Mouse (Mus musculus) neural tube, embryonic 12.5 days (tissue): Measurements from ENCODE around the gene Pkhd1. TPM values are rescaled to one million over a fixed set of nuclear protein-coding genes. Genes with fewer than 3 reads are reported as not detected.

Experiments
- ATAC-seq: fragments of 200-750 bp; cut with Nextera tagmentation; 2 replicates; pipeline ENCODE4 v1.8.0; 2017; ENCODE audit warnings: low read depth, mild to moderate bottlenecking, moderate TSS enrichment, moderate library complexity; ENCODE audit not compliant: low FRiP score
- H3K27ac ChIP-seq: fragments of 300-500 bp; sonication (generic); 2 replicates; pipeline ENCODE4 v1.5.1; 2016
- H3K27me3 ChIP-seq: fragments of 300-500 bp; sonication (generic); replicated peaks from 2 replicates; pipeline ENCODE4 v1.6.1; 2016; ENCODE audit warnings: mild to moderate bottlenecking
- H3K36me3 ChIP-seq: fragments of 300-500 bp; sonication (generic); 2 replicates; pipeline ENCODE4 v1.6.1; 2016; ENCODE audit warnings: mild to moderate bottlenecking
- H3K4me1 ChIP-seq: fragments of 300-500 bp; sonication (generic); 2 replicates; pipeline ENCODE4 v1.6.1; 2016
- H3K4me2 ChIP-seq: fragments of 300-500 bp; sonication (generic); replicated peaks from 2 replicates; pipeline ENCODE4 v1.6.1; 2016; ENCODE audit warnings: mild to moderate bottlenecking
- H3K4me3 ChIP-seq: fragments of 300-500 bp; sonication (generic); 2 replicates; pipeline ENCODE4 v1.5.1; 2016
- H3K9ac ChIP-seq: fragments of 300-500 bp; sonication (generic); 2 replicates; pipeline ENCODE4 v1.6.1; 2016; ENCODE audit warnings: mild to moderate bottlenecking
- H3K9me3 ChIP-seq: fragments of 300-500 bp; sonication (generic); 2 replicates; pipeline ENCODE4 v1.6.1; 2016; ENCODE audit warnings: mild to moderate bottlenecking
- WGBS: fragments of 180-500 bp; shearing (Covaris S2); methylation state at CpG from one replicate; pipeline ENCODE4 v1.1.7; 2016; 5-methylcytosine and 5-hydroxymethylcytosine counted together
- polyA plus RNA-seq: library from polyadenylated mRNA; unstranded; fragments of >200 nt; fragmentation: Nextera tagmentation; extraction: Ambion mirVana; gene quantifications from 2 replicates; pipeline ENCODE4 v1.2.1, GENCODE M21; 2016

Gene Pkhd1
- polyA plus RNA-seq = 0.03 TPM in 1 of 2 replicates, not detected in the other

DNA sequence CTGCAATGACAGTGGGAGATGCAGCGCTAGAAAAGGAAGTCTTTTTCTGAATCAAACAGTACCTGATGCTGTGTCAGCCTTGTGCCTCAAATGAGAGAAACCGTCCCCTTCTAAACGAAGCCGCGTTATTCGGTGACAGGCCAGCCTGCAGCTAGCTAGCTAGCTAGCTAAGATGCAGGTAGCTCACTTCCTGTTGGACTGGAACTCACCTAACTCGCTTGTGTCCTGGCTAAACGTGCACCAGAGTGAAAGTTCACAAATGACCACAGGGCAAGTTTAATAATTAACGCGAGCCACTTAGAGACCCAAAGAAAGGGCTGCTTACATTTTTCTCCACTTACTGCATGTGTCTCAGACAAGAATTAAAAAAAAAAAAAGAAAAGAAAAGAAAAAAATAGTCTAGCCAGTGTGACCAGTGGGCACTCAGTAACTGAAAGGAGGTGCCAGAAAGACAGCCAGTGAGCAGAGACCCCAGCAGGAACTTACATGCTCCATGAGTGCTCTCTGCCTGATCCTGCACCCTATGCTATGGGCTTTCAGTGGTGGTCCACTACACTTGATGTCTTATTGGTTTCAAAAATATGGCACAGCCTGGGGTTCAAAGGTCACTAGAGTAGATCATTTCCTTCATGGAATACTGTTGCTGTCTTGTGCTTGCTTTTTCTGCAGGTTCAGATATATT is at the start of gene Pkhd1:
Pkhd1 (minus strand) TSS at position 216 of the 682 bp plus-strand sequence.
- Histone ChIP-seq H3K27ac (no peak within 1 kb of the TSS), H3K9me3 (no peaks in the 10 kb centered on the region), H3K27me3 (no peaks in the 10 kb centered on the region), H3K36me3 (no peaks in the 10 kb centered on the region), H3K9ac (no peak within 1 kb of the TSS), H3K4me2 (no peak within 1 kb of the TSS), H3K4me1 (no peaks in the 10 kb centered on the region), H3K4me3 (no peak within 1 kb of the TSS)
- no peak for ATAC-seq
- WGBS = 76% methylated on average over 10 of the region's 10 CpGs

DNA sequence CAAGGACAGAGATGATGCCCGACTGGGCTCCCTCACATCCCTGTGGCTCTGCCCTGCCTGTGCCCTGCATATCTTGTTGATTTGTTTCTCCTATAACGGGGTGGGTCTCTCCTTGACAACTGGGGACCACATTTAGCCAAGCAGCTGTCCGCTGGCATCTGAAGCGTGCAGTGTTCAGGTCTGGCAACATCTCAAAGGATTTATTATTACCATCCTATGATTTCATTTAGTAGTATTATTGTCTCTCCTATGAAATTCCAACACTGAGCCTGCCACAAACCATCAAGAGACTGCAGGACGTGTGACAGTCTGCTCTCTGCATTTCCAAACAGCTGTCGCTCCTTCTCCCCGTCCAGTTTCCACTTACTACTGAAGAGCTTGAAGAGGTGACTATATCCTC is 49.7 kb upstream of the Pkhd1 start:
- no peaks in the 10 kb centered on the region for H3K36me3 ChIP-seq
- no peak for ATAC-seq
- WGBS = 79% methylated on average over 7 of the region's 7 CpGs
- H3K4me3 ChIP-seq = no peak overlapping the region
- no peaks in the 10 kb centered on the region for H3K27me3 ChIP-seq
- no peaks in the 10 kb centered on the region for H3K9me3 ChIP-seq
- no peak overlapping the region for H3K9ac ChIP-seq
- no peak overlapping the region for H3K27ac ChIP-seq
- H3K4me1 ChIP-seq = no peaks in the 10 kb centered on the region
- H3K4me2 ChIP-seq = no peak overlapping the region

DNA sequence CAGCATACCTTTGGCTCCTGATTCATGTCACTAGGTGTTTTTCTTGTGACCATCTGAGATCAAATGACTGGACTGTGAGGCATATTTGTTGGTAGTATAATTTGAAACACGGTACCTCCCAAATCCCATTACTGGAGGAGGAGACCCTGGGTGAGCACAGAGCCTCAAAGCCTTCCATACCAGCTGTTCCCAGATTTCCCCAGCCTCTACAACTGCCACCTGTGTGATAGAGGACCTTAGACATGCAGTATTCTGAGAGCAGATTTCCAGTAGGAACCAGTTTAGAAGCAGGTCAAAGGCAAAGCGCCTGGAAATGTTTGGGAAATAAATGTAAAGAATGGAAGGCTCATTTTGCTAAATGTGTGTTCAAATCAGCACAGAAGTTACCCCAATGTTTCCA is 48.4 kb upstream of the Pkhd1 start:
- Histone ChIP-seq H3K4me1 (no peaks in the 10 kb centered on the region), H3K4me3 (no peak overlapping the region), H3K9ac (no peak overlapping the region), H3K36me3 (no peaks in the 10 kb centered on the region), H3K4me2 (no peak overlapping the region), H3K27ac (no peak overlapping the region), H3K9me3 (no peaks in the 10 kb centered on the region), H3K27me3 (no peaks in the 10 kb centered on the region)
- no peak for ATAC-seq
- 85% methylated on average over 2 of the region's 2 CpGs for WGBS

DNA sequence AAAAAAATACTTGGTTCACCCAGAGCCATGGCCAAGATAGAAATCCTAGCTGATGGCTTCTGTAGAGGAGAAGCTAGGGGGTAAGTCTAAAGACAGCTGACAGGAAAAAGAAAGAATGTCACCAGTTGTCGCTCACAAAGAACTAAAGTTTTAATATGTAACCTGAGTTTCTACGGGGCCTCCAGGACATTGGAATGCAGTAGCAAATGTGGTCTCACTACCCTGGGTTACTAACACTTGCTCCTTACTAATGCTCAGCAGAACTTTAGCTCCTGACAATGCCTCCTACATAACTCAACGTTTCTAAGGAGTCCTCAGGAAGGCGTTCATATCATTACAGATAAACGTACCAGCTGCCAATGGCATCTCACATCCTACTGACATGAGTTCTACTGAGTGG is 37.2 kb upstream of the Pkhd1 start:
- no peak for ATAC-seq
- 77% methylated on average over 5 of the region's 5 CpGs for WGBS
- Histone ChIP-seq H3K4me3 (no peak overlapping the region), H3K27me3 (no peaks in the 10 kb centered on the region), H3K9ac (no peak overlapping the region), H3K9me3 (no peaks in the 10 kb centered on the region), H3K36me3 (no peaks in the 10 kb centered on the region), H3K4me2 (no peak overlapping the region), H3K4me1 (no peaks in the 10 kb centered on the region), H3K27ac (no peak overlapping the region)

DNA sequence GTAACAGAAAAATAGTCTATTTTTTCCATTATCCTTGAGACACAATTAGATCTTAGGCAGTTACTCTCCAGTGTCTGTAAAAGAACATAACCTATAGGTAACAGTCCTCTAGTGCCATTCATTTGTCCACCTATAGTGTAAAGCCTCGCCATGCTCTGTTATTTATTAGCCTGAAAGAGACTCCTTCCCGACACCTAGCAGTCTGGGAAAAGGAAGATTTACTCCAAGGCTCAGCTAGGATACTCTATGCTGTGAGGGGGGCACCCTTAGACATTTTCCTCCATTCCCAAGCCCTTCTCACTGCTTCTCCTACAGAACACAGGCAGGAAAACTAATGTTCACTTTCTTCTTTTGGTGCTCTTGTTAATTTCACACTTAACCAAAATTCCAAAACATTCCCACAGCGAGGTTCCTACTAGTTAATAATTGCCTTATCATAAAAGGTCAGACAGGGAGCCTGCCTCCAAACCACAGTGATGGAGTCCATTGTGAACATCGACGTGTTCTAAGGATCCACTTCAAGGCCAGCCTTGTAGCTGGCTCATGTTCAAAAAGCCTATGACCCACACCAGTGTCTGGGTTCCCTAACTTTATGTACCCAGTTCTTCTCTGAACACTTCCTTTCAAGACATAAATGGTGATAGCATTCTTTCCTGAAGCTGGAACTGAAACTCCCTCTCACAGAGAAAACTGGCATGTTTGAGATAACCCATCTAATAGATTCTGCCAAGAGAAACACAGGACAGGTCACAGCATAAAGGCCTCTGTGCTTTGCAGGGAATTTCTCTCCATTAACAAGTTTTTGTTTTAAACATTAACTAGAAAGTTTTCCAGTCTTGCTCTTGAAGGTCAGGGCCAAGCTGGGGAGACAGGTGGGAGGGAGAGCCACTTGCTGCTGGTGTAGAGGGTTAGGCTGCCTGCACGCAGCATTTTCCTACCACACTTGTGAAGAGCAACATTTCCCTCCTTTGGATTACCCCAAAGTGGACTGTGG is 35.9 kb upstream of the Pkhd1 start:
- Histone ChIP-seq H3K9ac (no peak overlapping the region), H3K36me3 (no peaks in the 10 kb centered on the region), H3K4me3 (no peak overlapping the region), H3K4me2 (no peak overlapping the region), H3K4me1 (no peaks in the 10 kb centered on the region), H3K27me3 (no peaks in the 10 kb centered on the region), H3K9me3 (no peaks in the 10 kb centered on the region), H3K27ac (no peak overlapping the region)
- WGBS = 70% methylated on average over 6 of the region's 6 CpGs
- no peak for ATAC-seq

DNA sequence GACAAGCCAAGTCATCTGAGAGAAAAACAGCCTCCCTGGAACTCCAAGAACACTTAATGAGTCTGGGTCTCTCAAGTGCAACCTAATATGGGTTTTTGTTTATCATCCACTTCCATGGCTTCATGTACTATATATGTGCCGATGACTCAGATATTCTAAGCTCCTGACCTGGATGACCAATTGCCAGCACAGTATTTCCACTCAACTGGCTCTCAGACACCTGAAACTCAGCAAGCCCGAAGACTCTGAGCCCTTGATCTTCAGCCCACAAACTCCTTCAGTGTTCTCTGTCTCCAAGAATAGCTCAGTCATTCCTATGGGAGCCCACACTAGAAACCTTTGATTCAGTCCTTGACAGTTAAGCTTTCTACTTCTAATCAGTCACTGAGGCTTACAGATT is 17.0 kb upstream of the Pkhd1 start:
- ATAC-seq = no peak
- Histone ChIP-seq H3K4me3 (no peak overlapping the region), H3K27ac (no peak overlapping the region), H3K9ac (no peak overlapping the region), H3K36me3 (no peaks in the 10 kb centered on the region), H3K4me1 (no peaks in the 10 kb centered on the region), H3K9me3 (no peaks in the 10 kb centered on the region), H3K27me3 (no peaks in the 10 kb centered on the region), H3K4me2 (no peak overlapping the region)
- 91% methylated on average over 2 of the region's 2 CpGs for WGBS

DNA sequence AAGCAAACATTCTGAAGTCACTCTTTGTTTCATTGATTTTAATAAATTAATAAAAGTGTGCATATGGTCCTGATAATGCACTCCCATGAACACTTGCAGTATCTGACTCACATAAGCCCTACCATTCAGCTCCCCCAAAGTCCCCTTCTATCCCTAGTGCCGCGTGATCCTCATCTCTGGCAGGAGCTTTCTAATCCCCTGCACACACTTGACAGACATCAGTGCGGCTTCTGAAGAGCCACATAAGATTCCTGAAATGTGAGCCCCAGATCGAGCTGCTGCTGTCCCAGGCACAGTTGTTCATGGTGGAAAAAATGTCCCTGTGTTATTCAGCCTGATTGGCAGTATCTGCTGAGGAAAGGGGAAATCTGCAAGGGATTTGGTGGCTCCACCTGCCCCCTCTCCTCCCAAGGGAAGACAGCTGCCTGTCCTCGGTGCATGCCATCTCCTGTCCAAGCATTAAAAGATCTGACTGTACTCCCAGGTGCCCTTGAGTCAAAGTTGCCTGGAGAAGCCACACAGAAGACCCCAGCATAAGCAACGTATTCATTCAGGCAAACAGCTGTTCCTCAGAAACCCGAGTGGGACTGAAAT is 15.5 kb upstream of the Pkhd1 start:
- H3K9ac ChIP-seq = no peak overlapping the region
- H3K4me3 ChIP-seq = no peak overlapping the region
- 81% methylated on average over 7 of the region's 7 CpGs for WGBS
- H3K27me3 ChIP-seq = no peaks in the 10 kb centered on the region
- H3K4me2 ChIP-seq = no peak overlapping the region
- H3K27ac ChIP-seq = no peak overlapping the region
- no peaks in the 10 kb centered on the region for H3K36me3 ChIP-seq
- no peaks in the 10 kb centered on the region for H3K9me3 ChIP-seq
- ATAC-seq = no peak
- no peaks in the 10 kb centered on the region for H3K4me1 ChIP-seq

DNA sequence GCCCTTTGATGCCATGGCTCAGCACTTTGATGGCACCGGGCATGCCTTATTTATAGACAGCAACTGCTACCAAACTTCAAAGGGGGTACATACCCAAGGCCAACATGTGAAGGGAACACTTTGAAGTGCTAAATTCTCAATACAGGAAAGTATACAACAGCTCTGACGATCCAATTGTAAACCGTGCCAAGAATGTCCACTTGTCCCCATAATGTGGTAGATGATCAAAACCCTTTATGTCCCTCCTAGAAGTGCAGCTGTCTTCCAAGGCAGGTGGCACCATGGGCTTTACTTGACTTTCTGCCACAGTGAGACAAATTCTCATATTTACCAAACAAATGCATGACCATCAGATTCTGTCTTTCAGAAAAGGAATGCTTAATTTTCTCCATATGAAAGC is 6.7 kb upstream of the Pkhd1 start:
- ATAC-seq = no peak
- no peak overlapping the region for H3K9ac ChIP-seq
- no peak overlapping the region for H3K4me2 ChIP-seq
- no peaks in the 10 kb centered on the region for H3K36me3 ChIP-seq
- 86% methylated on average over 3 of the region's 3 CpGs for WGBS
- no peak overlapping the region for H3K4me3 ChIP-seq
- H3K4me1 ChIP-seq = no peaks in the 10 kb centered on the region
- no peaks in the 10 kb centered on the region for H3K27me3 ChIP-seq
- no peaks in the 10 kb centered on the region for H3K9me3 ChIP-seq
- H3K27ac ChIP-seq = no peak overlapping the region

DNA sequence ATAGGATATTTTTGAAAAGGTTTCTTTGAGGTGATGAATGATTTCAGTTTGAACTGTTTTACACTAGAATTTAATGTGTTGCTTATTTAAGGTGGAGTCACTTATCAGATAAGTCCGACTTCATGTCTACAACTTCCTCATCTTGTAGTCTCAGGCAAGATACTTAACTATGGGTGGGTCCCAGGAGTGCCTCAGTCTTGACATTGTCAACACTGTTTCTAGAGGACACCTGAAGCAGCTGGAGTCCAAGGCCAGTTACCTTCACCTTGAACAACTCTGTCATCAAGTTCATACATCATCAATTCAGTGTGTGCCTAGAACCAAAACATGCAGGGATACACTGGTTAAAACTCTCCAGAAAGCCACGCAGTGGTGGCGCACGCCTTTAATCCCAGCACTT is 5.5 kb upstream of the Pkhd1 start:
- Histone ChIP-seq H3K9ac (no peak overlapping the region), H3K4me2 (no peak overlapping the region), H3K4me1 (no peaks in the 10 kb centered on the region), H3K27me3 (no peaks in the 10 kb centered on the region), H3K4me3 (no peak overlapping the region), H3K27ac (no peak overlapping the region), H3K9me3 (no peaks in the 10 kb centered on the region), H3K36me3 (no peaks in the 10 kb centered on the region)
- no peak for ATAC-seq
- 95% methylated on average over 4 of the region's 4 CpGs for WGBS

DNA sequence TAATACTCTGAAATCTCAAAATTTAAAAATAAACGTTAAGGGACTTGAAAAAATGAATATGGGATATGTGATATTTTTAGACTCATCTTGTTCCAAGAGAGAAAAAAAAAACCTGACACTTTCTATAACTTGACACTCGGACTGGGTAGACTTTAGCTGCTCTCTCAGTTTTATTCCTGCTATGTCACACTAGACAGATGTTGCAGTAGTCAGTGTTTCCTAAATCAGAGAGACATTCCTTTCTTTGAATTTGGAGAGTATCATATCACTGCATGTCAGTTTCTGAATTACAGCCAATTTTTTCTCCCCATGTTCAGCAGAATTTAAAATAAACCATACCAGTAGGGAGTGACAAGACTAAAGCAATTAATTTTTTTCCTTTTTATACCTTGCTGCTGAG is 2.7 kb upstream of the Pkhd1 start:
- ATAC-seq = no peak
- no peak overlapping the region for H3K4me2 ChIP-seq
- H3K4me3 ChIP-seq = no peak overlapping the region
- no peak overlapping the region for H3K27ac ChIP-seq
- no peak overlapping the region for H3K9ac ChIP-seq
- no peaks in the 10 kb centered on the region for H3K4me1 ChIP-seq
- no peaks in the 10 kb centered on the region for H3K36me3 ChIP-seq
- H3K27me3 ChIP-seq = no peaks in the 10 kb centered on the region
- WGBS = 78% methylated on average over 2 of the region's 2 CpGs
- H3K9me3 ChIP-seq = no peaks in the 10 kb centered on the region

DNA sequence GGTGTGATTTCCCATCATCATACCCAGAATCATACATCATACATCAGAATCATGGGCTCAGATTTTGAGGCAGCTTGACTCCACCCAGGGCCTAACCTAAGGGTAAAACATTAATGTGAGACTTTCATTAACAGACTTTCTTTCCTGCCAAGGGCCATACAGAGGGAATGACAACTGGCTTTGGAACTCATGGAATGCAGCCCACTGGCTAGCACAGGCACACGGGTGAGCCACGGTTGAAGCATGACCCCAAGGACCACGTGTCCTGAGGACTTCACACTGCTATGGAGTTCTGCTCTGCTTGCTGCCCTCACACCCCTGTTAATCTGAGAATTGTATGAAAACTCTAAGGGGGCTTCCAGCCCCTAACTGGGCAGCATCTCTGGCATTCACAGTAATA is 1.5 kb upstream of the Pkhd1 start:
- H3K27me3 ChIP-seq = no peaks in the 10 kb centered on the region
- ATAC-seq = no peak
- no peak overlapping the region for H3K4me2 ChIP-seq
- H3K36me3 ChIP-seq = no peaks in the 10 kb centered on the region
- no peak overlapping the region for H3K27ac ChIP-seq
- no peak overlapping the region for H3K4me3 ChIP-seq
- 75% methylated on average over 3 of the region's 3 CpGs for WGBS
- no peaks in the 10 kb centered on the region for H3K9me3 ChIP-seq
- no peak overlapping the region for H3K9ac ChIP-seq
- no peaks in the 10 kb centered on the region for H3K4me1 ChIP-seq

DNA sequence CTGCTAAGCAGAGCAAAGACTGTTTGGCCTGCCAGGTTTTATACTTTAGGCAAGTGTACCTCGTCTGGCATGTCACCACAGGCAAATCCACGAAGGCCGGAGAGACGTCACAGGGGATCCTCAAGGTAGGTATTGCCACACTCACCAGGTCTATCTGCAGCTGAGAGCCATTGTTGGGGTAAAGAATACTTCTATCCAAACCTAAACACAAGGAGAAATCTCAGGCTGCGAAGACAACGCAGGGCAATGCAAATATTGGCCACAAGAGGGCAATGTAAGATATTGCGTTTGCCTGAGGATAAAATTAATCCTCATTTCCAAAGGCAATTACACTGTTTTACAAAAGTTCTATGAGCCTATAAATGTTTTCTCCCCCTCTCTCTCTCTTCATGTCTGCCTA is 5.2 kb downstream of the Pkhd1 start:
- Histone ChIP-seq H3K4me2 (no peak overlapping the region), H3K4me3 (no peak overlapping the region), H3K9ac (no peak overlapping the region), H3K9me3 (no peaks in the 10 kb centered on the region), H3K27ac (no peak overlapping the region), H3K4me1 (no peaks in the 10 kb centered on the region), H3K27me3 (no peaks in the 10 kb centered on the region), H3K36me3 (no peaks in the 10 kb centered on the region)
- 28% methylated on average over 7 of the region's 7 CpGs for WGBS
- peak; percentile 13; the same call in 1 of the 2 replicates for ATAC-seq
